10 mouse cellular contexts compared by ENCODE assay signal in the genomic region with DNA sequence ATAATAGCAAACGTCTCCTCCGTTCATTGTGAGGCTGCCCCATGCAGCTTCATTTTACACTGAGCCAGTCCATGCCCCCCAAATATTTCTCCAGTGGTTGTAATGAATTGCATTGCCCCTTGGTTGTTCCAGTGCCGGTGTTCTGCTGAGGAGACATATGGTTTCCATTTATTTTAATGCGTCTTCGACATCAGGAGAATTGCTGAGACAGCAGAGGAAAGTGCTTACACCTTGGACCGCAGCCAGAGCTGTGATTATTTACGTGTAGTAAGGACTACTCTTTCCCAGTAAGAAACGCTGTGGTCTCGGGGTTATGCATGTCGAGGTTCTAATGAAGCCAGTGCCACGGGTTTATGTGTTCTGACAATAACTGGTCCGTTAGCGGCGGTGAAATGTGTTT.
DNase-seq lines count a peak whose midpoint lies in the region; ATAC-seq and TF ChIP-seq lines count a peak whose summit lies in the region.
"Had no signal": no experiment of that assay in that cellular context is flagged by ENCODE, and none has a peak within 500 bp of the region (broad histone marks: within the 10 kb centered on the region; RNA-seq: fewer than 3 reads in every experiment).

No protein-coding gene starts in this region.

- intact Hi-C loops in left cerebral cortex, postnatal 14 days (cut with DNase I): no loop called here
- intact Hi-C loops in gastrocnemius, adult 2 months (cut with DNase I): no loop called here

- H3K36me3 ChIP-seq in intestine, embryonic 14.5 days (ENCODE audit: control insufficient read depth, insufficient read depth, low read length): no peaks in the 10 kb centered on the region
- no peaks in the 10 kb centered on the region for H3K36me3 ChIP-seq in intestine, embryonic 16.5 days (ENCODE audit: control insufficient read depth, insufficient read depth, low read length)
- no peaks in the 10 kb centered on the region for H3K36me3 ChIP-seq in embryonic facial prominence, embryonic 10.5 days (replicated peaks)
- H3K36me3 ChIP-seq in hindbrain, postnatal 0 days (ENCODE audit: insufficient read depth, low read length): no peaks in the 10 kb centered on the region
- H3K36me3 ChIP-seq in midbrain, embryonic 14.5 days (ENCODE audit: control insufficient read depth, insufficient read depth, low read length): no peaks in the 10 kb centered on the region

- no peak overlapping the region for H3K4me3 ChIP-seq in intestine, embryonic 14.5 days (ENCODE audit: low read depth, low read length)
- H3K4me3 ChIP-seq in intestine, embryonic 16.5 days (ENCODE audit: low read length): no peak overlapping the region
- no peak overlapping the region for H3K4me3 ChIP-seq in embryonic facial prominence, embryonic 10.5 days
- H3K4me3 ChIP-seq in hindbrain, postnatal 0 days (ENCODE audit: low read length): no peak overlapping the region
- no peak overlapping the region for H3K4me3 ChIP-seq in midbrain, embryonic 14.5 days (replicated peaks; ENCODE audit: low read depth, low read length)
- H3K4me3 ChIP-seq in gastrocnemius, adult 2 months: no peak overlapping the region
- H3K4me3 ChIP-seq: megakaryocyte, embryonic 14.5 days had no signal

- TF ChIP-seq CTCF in hindbrain, postnatal 0 days (IDR thresholded peaks at IDR 0.05; ENCODE audit: low read depth): no peak
- TF ChIP-seq CTCF in gastrocnemius, adult 2 months (IDR thresholded peaks at IDR 0.05): no peak

- no peak overlapping the region for H3K27ac ChIP-seq in intestine, embryonic 14.5 days (ENCODE audit: low read depth)
- no peak overlapping the region for H3K27ac ChIP-seq in intestine, embryonic 16.5 days (ENCODE audit: low read length)
- no peak overlapping the region for H3K27ac ChIP-seq in embryonic facial prominence, embryonic 10.5 days (replicated peaks)
- peak overlapping the region; percentile 67 for H3K27ac ChIP-seq in hindbrain, postnatal 0 days
- H3K27ac ChIP-seq in midbrain, embryonic 14.5 days (replicated peaks; ENCODE audit: low read depth, low read length): peak overlapping the region; percentile 83
- no peak overlapping the region for H3K27ac ChIP-seq in gastrocnemius, adult 2 months

- peak overlapping the region; percentile 16; the same call in 1 of the 2 replicates for H3K4me2 ChIP-seq in intestine, embryonic 14.5 days (ENCODE audit: low read length)
- H3K4me2 ChIP-seq in intestine, embryonic 16.5 days (ENCODE audit: low read depth, low read length): no peak overlapping the region
- H3K4me2 ChIP-seq in hindbrain, postnatal 0 days (ENCODE audit: low read depth, low read length): peak overlapping the region; percentile 42
- peak overlapping the region; percentile 26 for H3K4me2 ChIP-seq in midbrain, embryonic 14.5 days (ENCODE audit: low read length)

- H3K9me3 ChIP-seq in intestine, embryonic 14.5 days (ENCODE audit: control insufficient read depth, low read length): no peaks in the 10 kb centered on the region
- H3K9me3 ChIP-seq in intestine, embryonic 16.5 days (ENCODE audit: control insufficient read depth, low read length): no peaks in the 10 kb centered on the region
- no peaks in the 10 kb centered on the region for H3K9me3 ChIP-seq in embryonic facial prominence, embryonic 10.5 days
- H3K9me3 ChIP-seq in hindbrain, postnatal 0 days (ENCODE audit: low read length): no peaks in the 10 kb centered on the region
- no peaks in the 10 kb centered on the region for H3K9me3 ChIP-seq in midbrain, embryonic 14.5 days (ENCODE audit: control insufficient read depth, low read length)

- no peak for ATAC-seq in intestine, embryonic 14.5 days (replicated peaks; ENCODE audit: low FRiP score, low TSS enrichment, low read depth)
- no peak for ATAC-seq in intestine, embryonic 16.5 days
- ATAC-seq in hindbrain, postnatal 0 days: peak; percentile 25; the same call in 1 of the 2 replicates
- no peak for ATAC-seq in midbrain, embryonic 14.5 days (ENCODE audit: low FRiP score, low TSS enrichment)

- DNase-seq in intestine, embryonic 14.5 days (ENCODE audit: low spot score): no peak
- peak; percentile 58 for DNase-seq in embryonic facial prominence, embryonic 10.5 days (ENCODE audit: low spot score)
- peak; percentile 78 for DNase-seq in hindbrain, postnatal 0 days (ENCODE audit: low spot score)
- peak; percentile 76 for DNase-seq in midbrain, embryonic 14.5 days
- DNase-seq in left cerebral cortex, postnatal 14 days (ENCODE audit: low spot score in 2 of 2): no peak
- DNase-seq in gastrocnemius, adult 2 months: no peak
- no peak for DNase-seq in left cerebral cortex, adult 8-10 months (ENCODE audit: low spot score in 2 of 2)
- DNase-seq: thymus, postnatal 25 days had no signal

- H3K4me1 ChIP-seq in intestine, embryonic 14.5 days (replicated peaks; ENCODE audit: control insufficient read depth, insufficient read depth, low read length): peaks cover 9% of the 10 kb centered on the region
- H3K4me1 ChIP-seq in intestine, embryonic 16.5 days (ENCODE audit: control insufficient read depth, insufficient read depth, low read length): no peaks in the 10 kb centered on the region
- peaks cover 64% of the 10 kb centered on the region for H3K4me1 ChIP-seq in embryonic facial prominence, embryonic 10.5 days
- H3K4me1 ChIP-seq in hindbrain, postnatal 0 days (ENCODE audit: insufficient read depth, low read length): peaks cover 22% of the 10 kb centered on the region; the same call in 1 of the 2 replicates
- H3K4me1 ChIP-seq in midbrain, embryonic 14.5 days (ENCODE audit: control insufficient read depth, insufficient read depth, low read length): peaks cover 50% of the 10 kb centered on the region
- H3K4me1 ChIP-seq: megakaryocyte, embryonic 14.5 days had no signal

- H3K27me3 ChIP-seq in intestine, embryonic 14.5 days (replicated peaks; ENCODE audit: control insufficient read depth, insufficient read depth, low read length): no peaks in the 10 kb centered on the region
- H3K27me3 ChIP-seq in intestine, embryonic 16.5 days (replicated peaks; ENCODE audit: control insufficient read depth, insufficient read depth, low read length): no peaks in the 10 kb centered on the region
- no peaks in the 10 kb centered on the region for H3K27me3 ChIP-seq in embryonic facial prominence, embryonic 10.5 days (replicated peaks; ENCODE audit: low read depth, poor library complexity, severe bottlenecking)
- H3K27me3 ChIP-seq in hindbrain, postnatal 0 days (ENCODE audit: insufficient read depth, low read length): no peaks in the 10 kb centered on the region
- H3K27me3 ChIP-seq in midbrain, embryonic 14.5 days (ENCODE audit: control insufficient read depth, insufficient read depth, low read length): no peaks in the 10 kb centered on the region
- H3K27me3 ChIP-seq: megakaryocyte, embryonic 14.5 days had no signal

- H3K9ac ChIP-seq in intestine, embryonic 14.5 days (ENCODE audit: low read length): no peak overlapping the region
- H3K9ac ChIP-seq in intestine, embryonic 16.5 days (ENCODE audit: low read depth, low read length): no peak overlapping the region
- H3K9ac ChIP-seq in hindbrain, postnatal 0 days (replicated peaks; ENCODE audit: low read length): no peak overlapping the region
- H3K9ac ChIP-seq in midbrain, embryonic 14.5 days (replicated peaks; ENCODE audit: low read length): 0 out of 2 replicates have a peak overlapping the region, but pooled peaks have one; percentile 20

- WGBS in intestine, embryonic 14.5 days: 30% methylated on average over 14 of the region's 14 CpGs
- 47% methylated on average over 14 of the region's 14 CpGs for WGBS in intestine, embryonic 16.5 days
- WGBS in embryonic facial prominence, embryonic 10.5 days: 44% methylated on average over 14 of the region's 14 CpGs
- WGBS in hindbrain, postnatal 0 days: 16% methylated on average over 14 of the region's 14 CpGs
- WGBS in midbrain, embryonic 14.5 days: 22% methylated on average over 14 of the region's 14 CpGs

Comparison
In these comparisons a context has a peak if more than half of its experiments do, and no peak if none do; other contexts are left out.
1. DNase-seq: peak in embryonic facial prominence, embryonic 10.5 days (single experiment), hindbrain, postnatal 0 days (single experiment) and midbrain, embryonic 14.5 days (single experiment); none in intestine, embryonic 14.5 days (single experiment), left cerebral cortex, postnatal 14 days (0 of 2), gastrocnemius, adult 2 months (single experiment) and left cerebral cortex, adult 8-10 months (0 of 2).
2. H3K27ac ChIP-seq: peak in hindbrain, postnatal 0 days (single experiment) and midbrain, embryonic 14.5 days (single experiment); none in intestine, embryonic 14.5 days (single experiment), intestine, embryonic 16.5 days (single experiment), embryonic facial prominence, embryonic 10.5 days (single experiment) and gastrocnemius, adult 2 months (single experiment).